Mouse (Mus musculus) lung, embryonic 14.5 days (tissue): ENCODE measurements at regions not wholly inside any gene's neighbourhood (a gene's known extent, or its start where the extent isn't known, plus 50 kb on each side); places are given as distances from the start of the nearest gene placed in this dataset.

Source experiments
- ATAC-seq: fragments of 200-750 bp; cut with Nextera tagmentation; 2 replicates; pipeline ENCODE4 v1.8.0; 2017; ENCODE audit warnings: mild to moderate bottlenecking, moderate TSS enrichment, moderate library complexity; ENCODE audit not compliant: insufficient read depth
- DNase-seq: peaks from one replicate; pipeline ENCODE4 v3.0.0-alpha.2; 2015
- H3K27ac ChIP-seq: fragments of 300-500 bp; sonication (generic); 2 replicates; pipeline ENCODE4 v1.5.1; 2014; ENCODE audit warnings: low read depth, mild to moderate bottlenecking, moderate library complexity
- H3K27me3 ChIP-seq: fragments of 300-500 bp; sonication (generic); 2 replicates; pipeline ENCODE4 v1.6.1; 2014; ENCODE audit warnings: low read length, control low read depth; ENCODE audit not compliant: insufficient read depth
- H3K36me3 ChIP-seq: fragments of 300-500 bp; sonication (generic); 2 replicates; pipeline ENCODE4 v1.6.1; 2014; ENCODE audit warnings: control low read depth; ENCODE audit not compliant: insufficient read depth
- H3K4me1 ChIP-seq: fragments of 300-500 bp; sonication (generic); 2 replicates; pipeline ENCODE4 v1.6.1; 2014; ENCODE audit warnings: antibody characterized with exemption, control low read depth; ENCODE audit not compliant: insufficient read depth
- H3K4me2 ChIP-seq: fragments of 300-500 bp; sonication (generic); 2 replicates; pipeline ENCODE4 v1.6.1; 2014; ENCODE audit warnings: mild to moderate bottlenecking
- H3K4me3 ChIP-seq: fragments of 300-500 bp; sonication (generic); 2 replicates; pipeline ENCODE4 v1.5.1; 2014; ENCODE audit warnings: low read depth, low read length
- H3K9ac ChIP-seq: fragments of 300-500 bp; sonication (generic); 2 replicates; pipeline ENCODE4 v1.6.1; 2014
- H3K9me3 ChIP-seq: fragments of 300-500 bp; sonication (generic); 2 replicates; pipeline ENCODE4 v1.6.1; 2016; ENCODE audit warnings: low read depth, low read length, control low read depth
- CTCF ChIP-seq: IDR thresholded peaks from 2 replicates; pipeline ENCODE4 v1.5.1; 2016; ENCODE audit warnings: antibody characterized with exemption, low read depth
- WGBS: fragments of 180-500 bp; shearing (Covaris S2); extraction: QIAGEN DNeasy Blood & Tissue Kit; methylation state at CpG from one replicate; pipeline ENCODE4 v1.1.7; 2014; 5-methylcytosine and 5-hydroxymethylcytosine counted together

GRCm38 (mm10) chr7:37246156-37246555 lies 527.3 kb downstream of the Zfp536 start:
- WGBS, result 81% methylated on average over 4 of the region's 4 CpGs
- H3K9me3 ChIP-seq, result no peaks in the 10 kb centered on the region
- TF ChIP-seq CTCF, result no peak
- no peak overlapping the region for H3K27ac ChIP-seq
- no peak overlapping the region for H3K4me3 ChIP-seq
- no peaks in the 10 kb centered on the region for H3K27me3 ChIP-seq
- H3K9ac ChIP-seq, result no peak overlapping the region
- DNase-seq (no peak), ATAC-seq (no peak)
- no peaks in the 10 kb centered on the region for H3K36me3 ChIP-seq
- no peak overlapping the region for H3K4me2 ChIP-seq
- no peaks in the 10 kb centered on the region for H3K4me1 ChIP-seq

GRCm38 (mm10) chr7:37254431-37254830 lies 519.0 kb downstream of the Zfp536 start:
- no peak for TF ChIP-seq CTCF
- DNase-seq (no peak), ATAC-seq (no peak)
- no peaks in the 10 kb centered on the region for H3K9me3 ChIP-seq
- no peak overlapping the region for H3K27ac ChIP-seq
- H3K27me3 ChIP-seq, result no peaks in the 10 kb centered on the region
- H3K9ac ChIP-seq, result no peak overlapping the region
- 73% methylated on average over 9 of the region's 9 CpGs for WGBS
- H3K4me3 ChIP-seq, result no peak overlapping the region
- H3K4me1 ChIP-seq, result peaks cover 6% of the 10 kb centered on the region; the same call in 1 of the 2 replicates
- H3K4me2 ChIP-seq, result no peak overlapping the region
- no peaks in the 10 kb centered on the region for H3K36me3 ChIP-seq

- peak overlapping the region; percentile 65 for H3K27ac ChIP-seq
- no peaks in the 10 kb centered on the region for H3K27me3 ChIP-seq
- peak; percentile 69 for ATAC-seq
- no peaks in the 10 kb centered on the region for H3K9me3 ChIP-seq
- no peak overlapping the region for H3K4me2 ChIP-seq
- no peaks in the 10 kb centered on the region for H3K36me3 ChIP-seq
- TF ChIP-seq CTCF, result no peak
- peaks cover 6% of the 10 kb centered on the region; the same call in 1 of the 2 replicates for H3K4me1 ChIP-seq
- no peak overlapping the region for H3K4me3 ChIP-seq
- WGBS, result 15% methylated on average over 3 of the region's 3 CpGs
- peak; percentile 74 for DNase-seq
- no peak overlapping the region for H3K9ac ChIP-seq
These were observed 517.6 kb downstream of the Zfp536 start for GRCm38 (mm10) chr7:37255840-37256239.

- H3K4me1 ChIP-seq, result peaks cover 6% of the 10 kb centered on the region; the same call in 1 of the 2 replicates
- 42% methylated on average over 6 of the region's 6 CpGs for WGBS
- H3K36me3 ChIP-seq, result no peaks in the 10 kb centered on the region
- peak; percentile 63 for TF ChIP-seq CTCF
- ATAC-seq, result no peak
- no peak overlapping the region for H3K4me3 ChIP-seq
- H3K27me3 ChIP-seq, result no peaks in the 10 kb centered on the region
- no peaks in the 10 kb centered on the region for H3K9me3 ChIP-seq
- peak; percentile 35 for DNase-seq
- no peak overlapping the region for H3K27ac ChIP-seq
- no peak overlapping the region for H3K9ac ChIP-seq
- no peak overlapping the region for H3K4me2 ChIP-seq
These were observed 514.1 kb downstream of the Zfp536 start for GRCm38 (mm10) chr7:37259293-37259692.

GRCm38 (mm10) chr7:37262846-37263245 lies 510.6 kb downstream of the Zfp536 start:
- Histone ChIP-seq H3K4me3 (no peak overlapping the region), H3K4me1 (no peaks in the 10 kb centered on the region), H3K27me3 (no peaks in the 10 kb centered on the region), H3K9me3 (no peaks in the 10 kb centered on the region), H3K4me2 (no peak overlapping the region), H3K27ac (no peak overlapping the region), H3K9ac (no peak overlapping the region), H3K36me3 (no peaks in the 10 kb centered on the region)
- DNase-seq (peak; percentile 70), ATAC-seq (no peak)
- TF ChIP-seq CTCF, result no peak
- WGBS, result 42% methylated on average over 3 of the region's 3 CpGs

- Histone ChIP-seq H3K4me2 (no peak overlapping the region), H3K4me1 (no peaks in the 10 kb centered on the region), H3K9ac (no peak overlapping the region), H3K27ac (no peak overlapping the region), H3K27me3 (no peaks in the 10 kb centered on the region), H3K4me3 (no peak overlapping the region), H3K36me3 (no peaks in the 10 kb centered on the region), H3K9me3 (no peaks in the 10 kb centered on the region)
- 75% methylated on average over 4 of the region's 4 CpGs for WGBS
- DNase-seq (no peak), ATAC-seq (no peak)
- TF ChIP-seq CTCF, result peak; percentile 55
These were observed 506.0 kb downstream of the Zfp536 start for GRCm38 (mm10) chr7:37267404-37267803.

- ATAC-seq, result no peak
- WGBS, result 81% methylated on average over 3 of the region's 3 CpGs
These were observed 502.6 kb downstream of the Zfp536 start for GRCm38 (mm10) chr7:37270841-37271240.

GRCm38 (mm10) chr7:37290018-37290417 lies 483.4 kb downstream of the Zfp536 start:
- ATAC-seq (0 out of 2 replicates have a peak, but pooled peaks have one; percentile 49), DNase-seq (peak; percentile 78)
- Histone ChIP-seq H3K4me2 (peak overlapping the region; percentile 7; the same call in 1 of the 2 replicates), H3K27ac (no peak overlapping the region), H3K4me3 (no peak overlapping the region), H3K9me3 (no peaks in the 10 kb centered on the region), H3K27me3 (no peaks in the 10 kb centered on the region), H3K9ac (no peak overlapping the region), H3K36me3 (no peaks in the 10 kb centered on the region), H3K4me1 (0 out of 2 replicates have a peak, but pooled peaks cover 2% of the 10 kb centered on the region)
- whole genome bisulfite sequencing, result 11% methylated on average over 5 of the region's 5 CpGs
- no peak for TF ChIP-seq CTCF

More at GRCm38 (mm10) chr7:37270841-37271240, 502.6 kb downstream of the Zfp536 start:
- no peak for DNase-seq
- TF ChIP-seq CTCF, result no peak
- H3K27me3 ChIP-seq, result no peaks in the 10 kb centered on the region
- H3K9me3 ChIP-seq, result no peaks in the 10 kb centered on the region
- no peak overlapping the region for H3K27ac ChIP-seq
- no peak overlapping the region for H3K4me3 ChIP-seq
- no peak overlapping the region for H3K4me2 ChIP-seq
- no peaks in the 10 kb centered on the region for H3K36me3 ChIP-seq
- H3K9ac ChIP-seq, result no peak overlapping the region
- H3K4me1 ChIP-seq, result no peaks in the 10 kb centered on the region
